Mouse (Mus musculus) activated CD4-positive, CD25-positive, alpha-beta regulatory T cell, adult 9 weeks (primary cell): ENCODE results near the gene Tmem184a. TPM values are rescaled to one million over a fixed set of nuclear protein-coding genes. Genes with fewer than 3 reads are reported as not detected.

ENCODE experiments used
- polyA plus RNA-seq: library from polyadenylated mRNA; unstranded; fragments of 100-300 nt; shearing (Covaris generic); gene quantifications from one replicate; pipeline ENCODE4 v1.2.1, GENCODE M21; 2017

The Tmem184a gene
- polyA plus RNA-seq: not detected

GRCm38 (mm10) chr5:139819538-139820181 lies at the start of gene Tmem184a:
Tmem184a (minus strand) TSS chr5:139819917.

GRCm38 (mm10) chr5:139826357-139827055 lies 6.8 kb upstream of the Tmem184a start, which contains the start of the genes Gm26938 and Psmg3:
Gm26938 (minus strand) TSS chr5:139826407.
Psmg3 (minus strand) TSS chr5:139826885.

DNA sequence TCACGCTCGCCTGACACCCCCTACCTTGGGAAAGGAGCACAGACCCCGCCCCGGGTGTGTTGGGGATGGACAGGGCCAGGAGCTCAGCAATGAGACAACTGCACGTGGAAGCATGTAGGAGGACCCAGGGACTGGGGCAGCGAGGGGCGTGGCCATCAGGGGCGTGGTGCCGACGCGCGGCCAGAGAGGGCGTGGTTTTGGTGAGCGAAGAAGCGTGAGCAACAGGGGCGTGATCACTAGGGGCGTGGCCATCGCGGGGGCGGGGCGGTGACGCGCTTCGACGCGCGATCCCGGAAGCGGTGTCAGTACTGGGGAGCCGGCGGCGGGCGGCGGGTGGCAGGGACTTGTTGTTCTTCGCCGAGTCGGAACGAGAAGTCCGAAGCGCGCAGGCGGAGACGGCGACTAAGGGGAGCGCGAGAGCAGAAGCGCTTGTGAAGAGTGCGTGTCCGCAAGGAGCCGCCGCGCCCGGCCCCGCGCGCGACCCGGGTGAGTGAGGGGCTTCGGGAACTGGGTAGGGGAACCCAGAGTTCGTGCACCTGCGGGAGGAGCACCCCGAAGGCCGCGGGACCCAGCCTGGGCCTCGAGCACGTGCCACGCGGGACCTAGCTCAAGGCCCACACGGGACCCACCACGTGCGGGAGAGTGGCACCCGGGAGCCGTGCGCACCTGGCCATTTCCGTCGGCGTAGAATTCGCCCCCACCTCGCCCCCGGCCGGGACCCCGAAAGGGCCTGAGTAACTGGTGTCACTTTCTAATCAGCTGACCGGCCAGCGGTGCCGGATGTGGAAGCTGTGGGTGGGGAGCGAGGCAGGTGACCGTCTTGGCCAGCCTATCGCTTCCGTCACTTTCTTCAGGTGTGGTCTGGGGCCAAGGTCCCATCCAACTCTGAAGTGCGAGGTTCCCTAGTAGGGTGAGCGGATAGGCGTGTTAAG lies 28.2 kb downstream of the Tmem184a start, which contains the start of gene Mafk:
Gene Mafk (plus strand): TSS at position 287 of the 932 bp plus-strand sequence.

GRCm38 (mm10) chr5:139775216-139775926 lies 44.3 kb downstream of the Tmem184a start, which contains the start of gene Ints1:
Ints1 (minus strand) TSS chr5:139775674.

Other genes starting within 250 kb of the Tmem184a start
- gene Micall2, start 83.6 kb downstream of the Tmem184a start, polyA plus RNA-seq: 0.34 TPM
- gene Ints1, start 44.2 kb downstream of the Tmem184a start, polyA plus RNA-seq: 61.9 TPM
- 43.6 TPM for gene Mafk, start 28.4 kb downstream of the Tmem184a start, polyA plus RNA-seq
- gene Gm26938, start 6.5 kb upstream of the Tmem184a start, polyA plus RNA-seq: not detected
- 59.5 TPM for gene Psmg3, start 7.0 kb upstream of the Tmem184a start, polyA plus RNA-seq
- not detected for gene Elfn1, start 88.0 kb upstream of the Tmem184a start, polyA plus RNA-seq